Mouse (Mus musculus) ES-Bruce4 (cell line): ENCODE results near the gene Ssu2. TPM values are rescaled to one million over a fixed set of nuclear protein-coding genes. Genes with fewer than 3 reads are reported as not detected.
A peak's percentile ranks its signal among the peaks of the same experiment; 100 is the strongest.

Experiments
- H3K27ac ChIP-seq: 2 replicates; pipeline ENCODE4 v1.5.1; 2012; ENCODE audit warnings: low read length, inconsistent platforms; ENCODE audit not compliant: insufficient read depth
- H3K27me3 ChIP-seq: 2 replicates; pipeline ENCODE4 v1.6.1; 2012; ENCODE audit warnings: mild to moderate bottlenecking, low read length, inconsistent platforms; ENCODE audit not compliant: control insufficient read depth, poor library complexity, insufficient read depth, severe bottlenecking
- H3K36me3 ChIP-seq: 2 replicates; pipeline ENCODE4 v1.6.1; 2012; ENCODE audit warnings: inconsistent platforms, mild to moderate bottlenecking, low read length, moderate library complexity; ENCODE audit not compliant: control insufficient read depth, poor library complexity, insufficient read depth, severe bottlenecking
- H3K4me1 ChIP-seq: one replicate; pipeline ENCODE4 v1.8.1; 2011; ENCODE audit warnings: low read length; ENCODE audit not compliant: control insufficient read depth, insufficient read depth
- H3K4me3 ChIP-seq: 2 replicates; pipeline ENCODE4 v1.5.1; 2011; ENCODE audit warnings: low read depth, mild to moderate bottlenecking, low read length
- H3K9ac ChIP-seq: 2 replicates; pipeline ENCODE4 v1.6.1; 2012; ENCODE audit warnings: low read depth, mild to moderate bottlenecking, inconsistent platforms; ENCODE audit not compliant: poor library complexity, severe bottlenecking
- H3K9me3 ChIP-seq: replicated peaks from 2 replicates; pipeline ENCODE4 v1.6.1; 2012; ENCODE audit warnings: mild to moderate bottlenecking, low read length, inconsistent platforms; ENCODE audit not compliant: control insufficient read depth, poor library complexity, insufficient read depth, severe bottlenecking
- CTCF ChIP-seq: IDR thresholded peaks from one replicate; pipeline ENCODE4 v1.8.1; 2011; ENCODE audit warnings: low read depth, low read length
- EP300 ChIP-seq: IDR thresholded peaks from 2 replicates; pipeline ENCODE4 v1.6.1; 2011; ENCODE audit warnings: low read depth, low read length; ENCODE audit not compliant: insufficient read depth
- POLR2A ChIP-seq: IDR thresholded peaks from one replicate; pipeline ENCODE4 v1.8.1; 2011; ENCODE audit warnings: low read length; ENCODE audit not compliant: insufficient read depth
- polyA plus RNA-seq: library from polyadenylated mRNA; stranded (reverse); fragments of >200 nt; gene quantifications from 2 replicates; pipeline ENCODE4 v1.2.4, GENCODE M21; 2011; ENCODE audit warnings: low read depth; ENCODE audit not compliant: missing spikeins, insufficient read depth, insufficient read length

Ssu2 gene
- polyA plus RNA-seq, 1 experiment, result not detected

- H3K4me1 ChIP-seq, result no peaks in the 10 kb centered on the region
- H3K9ac ChIP-seq, result no peak overlapping the region
- H3K4me3 ChIP-seq, result no peak overlapping the region
- no peaks in the 10 kb centered on the region for H3K27me3 ChIP-seq
- TF ChIP-seq CTCF (no peak), EP300 (no peak), POLR2A (no peak)
- H3K27ac ChIP-seq, result no peak overlapping the region
- H3K36me3 ChIP-seq, result no peaks in the 10 kb centered on the region
- no peaks in the 10 kb centered on the region for H3K9me3 ChIP-seq
Measured at GRCm38 (mm10) chr6:112379054-112379453, 8.8 kb downstream of the Ssu2 start.

GRCm38 (mm10) chr6:112375661-112376392 is 12.0 kb downstream of the Ssu2 start:
- Histone ChIP-seq H3K9ac (no peak overlapping the region), H3K4me3 (no peak overlapping the region), H3K27me3 (no peaks in the 10 kb centered on the region), H3K27ac (no peak overlapping the region), H3K9me3 (no peaks in the 10 kb centered on the region), H3K36me3 (no peaks in the 10 kb centered on the region), H3K4me1 (no peaks in the 10 kb centered on the region)
- TF ChIP-seq POLR2A, result no peak
- no peak for TF ChIP-seq CTCF

- Histone ChIP-seq H3K27me3 (no peaks in the 10 kb centered on the region), H3K4me3 (no peak overlapping the region), H3K36me3 (no peaks in the 10 kb centered on the region), H3K27ac (no peak overlapping the region), H3K9ac (no peak overlapping the region), H3K4me1 (no peaks in the 10 kb centered on the region), H3K9me3 (no peaks in the 10 kb centered on the region)
- TF ChIP-seq CTCF, result peak; percentile 4
- TF ChIP-seq EP300, result no peak
- TF ChIP-seq POLR2A, result no peak
Measured at GRCm38 (mm10) chr6:112373886-112374585, 13.8 kb downstream of the Ssu2 start.

GRCm38 (mm10) chr6:112365294-112365693 is 22.5 kb downstream of the Ssu2 start:
- no peak for TF ChIP-seq EP300
- TF ChIP-seq CTCF, result no peak
- no peak for TF ChIP-seq POLR2A
- Histone ChIP-seq H3K9ac (no peak overlapping the region), H3K27ac (no peak overlapping the region), H3K9me3 (no peaks in the 10 kb centered on the region), H3K4me1 (no peaks in the 10 kb centered on the region), H3K36me3 (no peaks in the 10 kb centered on the region), H3K4me3 (no peak overlapping the region), H3K27me3 (no peaks in the 10 kb centered on the region)

GRCm38 (mm10) chr6:112364581-112364980 is 23.2 kb downstream of the Ssu2 start:
- TF ChIP-seq POLR2A, result no peak
- TF ChIP-seq CTCF, result no peak
- TF ChIP-seq EP300, result no peak
- Histone ChIP-seq H3K4me1 (no peaks in the 10 kb centered on the region), H3K36me3 (no peaks in the 10 kb centered on the region), H3K9ac (no peak overlapping the region), H3K9me3 (no peaks in the 10 kb centered on the region), H3K27ac (no peak overlapping the region), H3K27me3 (no peaks in the 10 kb centered on the region), H3K4me3 (0 out of 2 replicates have a peak overlapping the region, but pooled peaks have one; percentile 17)

DNA sequence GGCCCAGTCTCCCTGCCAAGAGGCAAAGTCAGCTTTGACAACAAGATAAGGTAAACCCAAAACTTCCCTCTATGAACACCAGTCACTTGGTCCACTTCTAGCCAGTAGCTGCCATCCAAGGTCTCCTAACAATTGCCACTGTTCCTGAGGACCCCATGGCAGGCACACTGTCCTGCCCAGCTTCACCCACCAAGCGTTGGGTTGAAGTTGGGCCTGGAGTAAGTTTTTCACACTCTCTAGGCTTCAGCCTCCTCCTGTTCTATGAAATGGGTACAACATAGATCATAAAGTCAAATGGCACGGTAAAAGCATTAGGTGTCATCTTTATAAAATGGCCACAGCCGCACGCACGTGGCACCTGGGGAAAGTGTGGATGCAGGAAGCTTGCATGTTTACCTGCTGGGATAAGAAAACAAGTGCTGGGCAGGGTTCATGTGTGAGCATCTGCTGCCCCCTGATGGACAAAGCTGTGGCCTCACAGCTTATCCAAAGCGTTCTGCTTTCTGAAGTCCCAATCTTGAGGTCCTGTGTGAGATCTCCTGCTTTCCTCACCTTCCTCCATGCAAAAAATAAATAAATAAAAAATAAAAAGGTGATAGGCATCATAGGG is 25.4 kb downstream of the Ssu2 start:
- no peak overlapping the region for H3K4me3 ChIP-seq
- H3K9me3 ChIP-seq, result no peaks in the 10 kb centered on the region
- H3K4me1 ChIP-seq, result no peaks in the 10 kb centered on the region
- no peaks in the 10 kb centered on the region for H3K27me3 ChIP-seq
- no peaks in the 10 kb centered on the region for H3K36me3 ChIP-seq
- no peak overlapping the region for H3K9ac ChIP-seq
- H3K27ac ChIP-seq, result no peak overlapping the region
- TF ChIP-seq CTCF (peak; percentile 76), POLR2A (no peak)
